Mouse (Mus musculus) CD4-positive, CD25-positive, alpha-beta regulatory T cell, adult 4 months (primary cell): ENCODE results near the gene Bend4. TPM values are rescaled to one million over a fixed set of nuclear protein-coding genes. Genes with fewer than 3 reads are reported as not detected.

Source experiments
- ATAC-seq: one replicate; pipeline ENCODE4 v1.8.0; 2017
- polyA plus RNA-seq, 2 experiments: library from polyadenylated mRNA; unstranded; fragments of 100-300 nt; shearing (Covaris generic); gene quantifications; one replicate each; pipeline ENCODE4 v1.2.1; 2017

The Bend4 gene
- polyA plus RNA-seq, 2 experiments from 2014 or later = 0.10 to 0.15 TPM

GRCm38 (mm10) chr5:67411475-67411874 lies 16.6 kb downstream of the Bend4 start:
- no peak for ATAC-seq

- no peak for ATAC-seq
Observed at GRCm38 (mm10) chr5:67410426-67410825, 17.7 kb downstream of the Bend4 start.

GRCm38 (mm10) chr5:67408391-67408790 lies 19.7 kb downstream of the Bend4 start:
- ATAC-seq = no peak

GRCm38 (mm10) chr5:67404919-67405318 lies 23.2 kb downstream of the Bend4 start:
- no peak for ATAC-seq

GRCm38 (mm10) chr5:67404380-67404779 lies 23.7 kb downstream of the Bend4 start:
- peak; percentile 56 for ATAC-seq

GRCm38 (mm10) chr5:67401612-67402011 lies 26.5 kb downstream of the Bend4 start:
- no peak for ATAC-seq

GRCm38 (mm10) chr5:67400608-67401480 lies 27.3 kb downstream of the Bend4 start:
- no peak for ATAC-seq

- no peak for ATAC-seq
Observed at GRCm38 (mm10) chr5:67399876-67400607, 28.1 kb downstream of the Bend4 start.

- ATAC-seq = no peak
Observed at GRCm38 (mm10) chr5:67397186-67397585, 30.9 kb downstream of the Bend4 start.

- ATAC-seq = no peak
Observed at GRCm38 (mm10) chr5:67395211-67395851, 32.8 kb downstream of the Bend4 start.

- ATAC-seq = no peak
Observed at GRCm38 (mm10) chr5:67393951-67394350, 34.2 kb downstream of the Bend4 start.

GRCm38 (mm10) chr5:67382556-67382955 lies 45.6 kb downstream of the Bend4 start:
- no peak for ATAC-seq

GRCm38 (mm10) chr5:67381690-67382089 lies 46.4 kb downstream of the Bend4 start:
- no peak for ATAC-seq

- ATAC-seq = no peak
Observed at GRCm38 (mm10) chr5:67377044-67377621, 51.0 kb downstream of the Bend4 start.

GRCm38 (mm10) chr5:67362931-67363330 lies 65.2 kb downstream of the Bend4 start:
- ATAC-seq = no peak

- no peak for ATAC-seq
Observed at GRCm38 (mm10) chr5:67362316-67362715, 65.8 kb downstream of the Bend4 start.

- no peak for ATAC-seq
Observed at GRCm38 (mm10) chr5:67348949-67349348, 79.2 kb downstream of the Bend4 start.

- no peak for ATAC-seq
Observed at GRCm38 (mm10) chr5:67347060-67347459, 81.0 kb downstream of the Bend4 start.
